Mouse (Mus musculus) hindbrain, embryonic 14.5 days (tissue): Measurements from ENCODE around the gene Bcl9. TPM values are rescaled to one million over a fixed set of nuclear protein-coding genes. Genes with fewer than 3 reads are reported as not detected.

ENCODE experiments used
- ATAC-seq: fragments of 200-750 bp; cut with Nextera tagmentation; 2 replicates; pipeline ENCODE4 v1.8.0; 2017; ENCODE audit warnings: moderate number of reproducible peaks, mild to moderate bottlenecking, moderate TSS enrichment, moderate library complexity; ENCODE audit not compliant: low FRiP score
- DNase-seq: peaks from one replicate; pipeline ENCODE4 v3.0.0-alpha.2; 2015; ENCODE audit warnings: low spot score
- H3K27ac ChIP-seq: fragments of 300-500 bp; sonication (generic); 2 replicates; pipeline ENCODE4 v1.5.1; 2014; ENCODE audit warnings: mild to moderate bottlenecking, moderate library complexity
- H3K27me3 ChIP-seq: fragments of 300-500 bp; sonication (generic); 2 replicates; pipeline ENCODE4 v1.6.1; 2014; ENCODE audit warnings: mild to moderate bottlenecking, low read length, mixed read lengths; ENCODE audit not compliant: control insufficient read depth, insufficient read depth
- H3K36me3 ChIP-seq: fragments of 300-500 bp; sonication (generic); replicated peaks from 2 replicates; pipeline ENCODE4 v1.6.1; 2014; ENCODE audit not compliant: control insufficient read depth, insufficient read depth
- H3K4me1 ChIP-seq: fragments of 300-500 bp; sonication (generic); replicated peaks from 2 replicates; pipeline ENCODE4 v1.6.1; 2014; ENCODE audit warnings: antibody characterized with exemption, low read length, mixed read lengths; ENCODE audit not compliant: control insufficient read depth, insufficient read depth
- H3K4me2 ChIP-seq: fragments of 300-500 bp; sonication (generic); replicated peaks from 2 replicates; pipeline ENCODE4 v1.6.1; 2014; ENCODE audit warnings: mild to moderate bottlenecking, moderate library complexity
- H3K4me3 ChIP-seq: fragments of 300-500 bp; sonication (generic); replicated peaks from 2 replicates; pipeline ENCODE4 v1.5.1; 2014; ENCODE audit warnings: mild to moderate bottlenecking, low read length
- H3K9ac ChIP-seq: fragments of 300-500 bp; sonication (generic); 2 replicates; pipeline ENCODE4 v1.6.1; 2014
- H3K9me3 ChIP-seq: fragments of 300-500 bp; sonication (generic); 2 replicates; pipeline ENCODE4 v1.6.1; 2016; ENCODE audit warnings: low read length; ENCODE audit not compliant: control insufficient read depth
- WGBS: fragments of 180-500 bp; shearing (Covaris S2); extraction: QIAGEN DNeasy Blood & Tissue Kit; methylation state at CpG from one replicate; pipeline ENCODE4 v1.1.7; 2014; 5-methylcytosine and 5-hydroxymethylcytosine counted together
- polyA plus RNA-seq: library from polyadenylated mRNA; unstranded; fragments of >200 nt; fragmentation: Nextera tagmentation; extraction: Ambion mirVana; gene quantifications from 2 replicates; pipeline ENCODE4 v1.2.1, GENCODE M21; 2014

Gene Bcl9
- polyA plus RNA-seq, 1 experiment from 2014 or later, result 62.3 TPM

- Histone ChIP-seq H3K4me2 (no peak overlapping the region), H3K4me1 (peaks cover 22% of the 10 kb centered on the region), H3K27ac (no peak overlapping the region), H3K9me3 (no peaks in the 10 kb centered on the region), H3K27me3 (no peaks in the 10 kb centered on the region), H3K9ac (no peak overlapping the region), H3K4me3 (no peak overlapping the region), H3K36me3 (no peaks in the 10 kb centered on the region)
- no peak for ATAC-seq
- no peak for DNase-seq
- WGBS, result 90% methylated on average over 7 of the region's 7 CpGs
These were observed 2.7 kb upstream of the Bcl9 start for GRCm38 (mm10) chr3:97300370-97300769.

GRCm38 (mm10) chr3:97299885-97300284 is 2.2 kb upstream of the Bcl9 start:
- Histone ChIP-seq H3K4me1 (peaks cover 27% of the 10 kb centered on the region), H3K36me3 (no peaks in the 10 kb centered on the region), H3K27me3 (no peaks in the 10 kb centered on the region), H3K4me3 (no peak overlapping the region), H3K27ac (no peak overlapping the region), H3K9ac (no peak overlapping the region), H3K9me3 (no peaks in the 10 kb centered on the region), H3K4me2 (no peak overlapping the region)
- DNase-seq (no peak), ATAC-seq (no peak)

- Histone ChIP-seq H3K27me3 (no peaks in the 10 kb centered on the region), H3K9ac (peak overlapping the region; percentile 78; the same call in 1 of the 2 replicates), H3K27ac (peak overlapping the region; percentile 97), H3K4me1 (peaks cover 31% of the 10 kb centered on the region), H3K4me2 (peak overlapping the region; percentile 71), H3K4me3 (0 out of 2 replicates have a peak overlapping the region, but pooled peaks have one; percentile 51), H3K9me3 (no peaks in the 10 kb centered on the region), H3K36me3 (no peaks in the 10 kb centered on the region)
- DNase-seq (no peak), ATAC-seq (peak; percentile 15; the same call in 1 of the 2 replicates)
- WGBS, result 28% methylated on average over 9 of the region's 10 CpGs
These were observed 1.2 kb upstream of the Bcl9 start for GRCm38 (mm10) chr3:97298856-97299465.

GRCm38 (mm10) chr3:97296941-97297552 is 670 bp downstream of the Bcl9 start:
- Histone ChIP-seq H3K9ac (peak overlapping the region; percentile 78), H3K27ac (peak overlapping the region; percentile 97), H3K9me3 (no peaks in the 10 kb centered on the region), H3K36me3 (no peaks in the 10 kb centered on the region), H3K27me3 (no peaks in the 10 kb centered on the region), H3K4me3 (peak overlapping the region; percentile 51), H3K4me1 (peaks cover 48% of the 10 kb centered on the region), H3K4me2 (peak overlapping the region; percentile 71)
- ATAC-seq, result peak; percentile 68
- WGBS, result 2% methylated on average over 16 of the region's 16 CpGs
- peak; percentile 28 for DNase-seq

GRCm38 (mm10) chr3:97294334-97294733 is 3.4 kb downstream of the Bcl9 start:
- no peak for DNase-seq
- Histone ChIP-seq H3K4me3 (no peak overlapping the region), H3K36me3 (no peaks in the 10 kb centered on the region), H3K9ac (no peak overlapping the region), H3K4me1 (peaks cover 47% of the 10 kb centered on the region), H3K4me2 (no peak overlapping the region), H3K27me3 (no peaks in the 10 kb centered on the region), H3K9me3 (no peaks in the 10 kb centered on the region), H3K27ac (no peak overlapping the region)
- ATAC-seq, result no peak
- WGBS, result 79% methylated on average over 9 of the region's 9 CpGs

GRCm38 (mm10) chr3:97284878-97285277 is 12.8 kb downstream of the Bcl9 start:
- no peaks in the 10 kb centered on the region for H3K27me3 ChIP-seq
- H3K4me2 ChIP-seq, result no peak overlapping the region
- H3K27ac ChIP-seq, result no peak overlapping the region
- 83% methylated on average over 4 of the region's 4 CpGs for WGBS
- no peaks in the 10 kb centered on the region for H3K9me3 ChIP-seq
- no peak overlapping the region for H3K9ac ChIP-seq
- H3K4me3 ChIP-seq, result no peak overlapping the region
- DNase-seq (no peak), ATAC-seq (no peak)
- no peaks in the 10 kb centered on the region for H3K36me3 ChIP-seq
- H3K4me1 ChIP-seq, result 0 out of 2 replicates have a peak, but pooled peaks cover 11% of the 10 kb centered on the region

- H3K36me3 ChIP-seq, result no peaks in the 10 kb centered on the region
- H3K9me3 ChIP-seq, result no peaks in the 10 kb centered on the region
- 0 out of 2 replicates have a peak, but pooled peaks cover 11% of the 10 kb centered on the region for H3K4me1 ChIP-seq
- DNase-seq, result no peak
- H3K4me2 ChIP-seq, result no peak overlapping the region
- H3K27me3 ChIP-seq, result no peaks in the 10 kb centered on the region
- no peak overlapping the region for H3K4me3 ChIP-seq
- no peak overlapping the region for H3K27ac ChIP-seq
- WGBS, result 93% methylated on average over 9 of the region's 9 CpGs
- ATAC-seq, result no peak
- no peak overlapping the region for H3K9ac ChIP-seq
These were observed 13.7 kb downstream of the Bcl9 start for GRCm38 (mm10) chr3:97284056-97284455.

- no peak overlapping the region for H3K4me2 ChIP-seq
- no peak overlapping the region for H3K27ac ChIP-seq
These were observed 16.3 kb downstream of the Bcl9 start for GRCm38 (mm10) chr3:97281426-97281825.

GRCm38 (mm10) chr3:97275708-97276107 is 22.0 kb downstream of the Bcl9 start:
- H3K36me3 ChIP-seq, result 0 out of 2 replicates have a peak, but pooled peaks cover 6% of the 10 kb centered on the region
- ATAC-seq (no peak), DNase-seq (no peak)
- no peak overlapping the region for H3K9ac ChIP-seq
- no peaks in the 10 kb centered on the region for H3K9me3 ChIP-seq
- no peaks in the 10 kb centered on the region for H3K27me3 ChIP-seq
- H3K4me1 ChIP-seq, result no peaks in the 10 kb centered on the region
- no peak overlapping the region for H3K27ac ChIP-seq
- 79% methylated on average over 5 of the region's 5 CpGs for WGBS
- H3K4me2 ChIP-seq, result no peak overlapping the region
- H3K4me3 ChIP-seq, result no peak overlapping the region

More at GRCm38 (mm10) chr3:97281426-97281825, 16.3 kb downstream of the Bcl9 start:
- no peak overlapping the region for H3K9ac ChIP-seq
- DNase-seq, result no peak
- no peaks in the 10 kb centered on the region for H3K36me3 ChIP-seq
- no peaks in the 10 kb centered on the region for H3K27me3 ChIP-seq
- WGBS, result 84% methylated on average over 7 of the region's 7 CpGs
- H3K4me1 ChIP-seq, result 0 out of 2 replicates have a peak, but pooled peaks cover 9% of the 10 kb centered on the region
- H3K4me3 ChIP-seq, result no peak overlapping the region
- no peak for ATAC-seq
- no peaks in the 10 kb centered on the region for H3K9me3 ChIP-seq
